Mouse (Mus musculus): ENCODE measurements around the gene Osbpl3. TPM values are rescaled to one million over a fixed set of nuclear protein-coding genes. Genes with fewer than 3 reads are reported as not detected.
A peak's percentile ranks its signal among the peaks of the same experiment; 100 is the strongest.

Osbpl3 gene
- polyA plus RNA-seq, 1 experiment from 2014 or later, result 4.5 TPM

- 86% methylated on average over 10 of the region's 10 CpGs for WGBS
- Histone ChIP-seq H3K27me3 (no peaks in the 10 kb centered on the region), H3K9ac (no peak overlapping the region), H3K4me3 (no peak overlapping the region), H3K4me1 (peaks cover 3% of the 10 kb centered on the region; the same call in 1 of the 2 replicates), H3K4me2 (no peak overlapping the region), H3K27ac (no peak overlapping the region), H3K36me3 (ENCODE audit: poor library complexity, severe bottlenecking) (no peaks in the 10 kb centered on the region), H3K9me3 (replicated peaks) (no peaks in the 10 kb centered on the region)
- no peak for ATAC-seq
These were observed 36.3 kb downstream of the Osbpl3 start for GRCm38 (mm10) chr6:50419518-50420290.

GRCm38 (mm10) chr6:50418951-50419350 is 37.0 kb downstream of the Osbpl3 start:
- H3K27me3 ChIP-seq, result no peaks in the 10 kb centered on the region
- no peak for ATAC-seq
- no peaks in the 10 kb centered on the region for H3K9me3 ChIP-seq (replicated peaks)
- H3K9ac ChIP-seq, result no peak overlapping the region
- H3K4me3 ChIP-seq, result no peak overlapping the region
- no peaks in the 10 kb centered on the region for H3K36me3 ChIP-seq (ENCODE audit: poor library complexity, severe bottlenecking)
- no peak overlapping the region for H3K4me2 ChIP-seq
- 79% methylated on average over 4 of the region's 4 CpGs for WGBS
- peaks cover 9% of the 10 kb centered on the region; the same call in 1 of the 2 replicates for H3K4me1 ChIP-seq
- H3K27ac ChIP-seq, result no peak overlapping the region

GRCm38 (mm10) chr6:50416854-50417253 is 39.1 kb downstream of the Osbpl3 start:
- H3K4me2 ChIP-seq, result no peak overlapping the region
- peaks cover 19% of the 10 kb centered on the region for H3K4me1 ChIP-seq
- WGBS, result 95% methylated on average over 5 of the region's 5 CpGs
- H3K36me3 ChIP-seq (ENCODE audit: poor library complexity, severe bottlenecking), result no peaks in the 10 kb centered on the region
- no peaks in the 10 kb centered on the region for H3K9me3 ChIP-seq (replicated peaks)
- H3K9ac ChIP-seq, result no peak overlapping the region
- H3K4me3 ChIP-seq, result no peak overlapping the region
- no peak overlapping the region for H3K27ac ChIP-seq
- H3K27me3 ChIP-seq, result no peaks in the 10 kb centered on the region
- ATAC-seq, result no peak

- Histone ChIP-seq H3K9me3 (replicated peaks) (no peaks in the 10 kb centered on the region), H3K27me3 (no peaks in the 10 kb centered on the region), H3K27ac (no peak overlapping the region), H3K4me3 (no peak overlapping the region), H3K4me2 (no peak overlapping the region), H3K4me1 (peaks cover 27% of the 10 kb centered on the region), H3K9ac (no peak overlapping the region), H3K36me3 (ENCODE audit: poor library complexity, severe bottlenecking) (no peaks in the 10 kb centered on the region)
- WGBS, result 88% methylated on average over 6 of the region's 6 CpGs
- no peak for ATAC-seq
These were observed 40.6 kb downstream of the Osbpl3 start for GRCm38 (mm10) chr6:50415431-50415830.

GRCm38 (mm10) chr6:50414547-50414946 is 41.5 kb downstream of the Osbpl3 start:
- no peaks in the 10 kb centered on the region for H3K36me3 ChIP-seq (ENCODE audit: poor library complexity, severe bottlenecking)
- H3K27me3 ChIP-seq, result no peaks in the 10 kb centered on the region
- whole genome bisulfite sequencing, result 58% methylated on average over 6 of the region's 6 CpGs
- no peak overlapping the region for H3K9ac ChIP-seq
- no peaks in the 10 kb centered on the region for H3K9me3 ChIP-seq (replicated peaks)
- H3K4me3 ChIP-seq, result no peak overlapping the region
- ATAC-seq, result no peak
- H3K27ac ChIP-seq, result no peak overlapping the region
- no peak overlapping the region for H3K4me2 ChIP-seq
- H3K4me1 ChIP-seq, result peaks cover 27% of the 10 kb centered on the region

GRCm38 (mm10) chr6:50413381-50413780 is 42.6 kb downstream of the Osbpl3 start:
- WGBS, result 94% methylated on average over 1 of the region's 1 CpGs
- no peak overlapping the region for H3K4me3 ChIP-seq
- ATAC-seq, result no peak
- H3K4me1 ChIP-seq, result peaks cover 27% of the 10 kb centered on the region
- H3K27ac ChIP-seq, result no peak overlapping the region
- no peaks in the 10 kb centered on the region for H3K27me3 ChIP-seq
- no peak overlapping the region for H3K9ac ChIP-seq
- no peaks in the 10 kb centered on the region for H3K36me3 ChIP-seq (ENCODE audit: poor library complexity, severe bottlenecking)
- H3K4me2 ChIP-seq, result no peak overlapping the region
- no peaks in the 10 kb centered on the region for H3K9me3 ChIP-seq (replicated peaks)

GRCm38 (mm10) chr6:50412174-50412573 is 43.8 kb downstream of the Osbpl3 start:
- no peak overlapping the region for H3K4me2 ChIP-seq
- H3K9me3 ChIP-seq (replicated peaks), result no peaks in the 10 kb centered on the region
- peak overlapping the region; percentile 44; the same call in 1 of the 2 replicates for H3K27ac ChIP-seq
- H3K9ac ChIP-seq, result no peak overlapping the region
- no peak overlapping the region for H3K4me3 ChIP-seq
- WGBS, result 18% methylated on average over 4 of the region's 4 CpGs
- H3K36me3 ChIP-seq (ENCODE audit: poor library complexity, severe bottlenecking), result no peaks in the 10 kb centered on the region
- no peaks in the 10 kb centered on the region for H3K27me3 ChIP-seq
- peaks cover 27% of the 10 kb centered on the region for H3K4me1 ChIP-seq
- ATAC-seq, result peak; percentile 36; the same call in 1 of the 2 replicates

GRCm38 (mm10) chr6:50404698-50405097 is 51.3 kb downstream of the Osbpl3 start:
- no peak for ATAC-seq
- no peak overlapping the region for H3K9ac ChIP-seq
- H3K4me2 ChIP-seq, result no peak overlapping the region
- H3K36me3 ChIP-seq (ENCODE audit: poor library complexity, severe bottlenecking), result no peaks in the 10 kb centered on the region
- 62% methylated on average over 11 of the region's 11 CpGs for WGBS
- H3K4me3 ChIP-seq, result no peak overlapping the region
- H3K4me1 ChIP-seq, result no peaks in the 10 kb centered on the region
- H3K9me3 ChIP-seq (replicated peaks), result no peaks in the 10 kb centered on the region
- no peaks in the 10 kb centered on the region for H3K27me3 ChIP-seq
- no peak overlapping the region for H3K27ac ChIP-seq

- Histone ChIP-seq H3K27ac (no peak overlapping the region), H3K9ac (no peak overlapping the region), H3K36me3 (ENCODE audit: poor library complexity, severe bottlenecking) (no peaks in the 10 kb centered on the region), H3K9me3 (replicated peaks) (no peaks in the 10 kb centered on the region), H3K4me2 (no peak overlapping the region), H3K4me1 (no peaks in the 10 kb centered on the region), H3K4me3 (no peak overlapping the region), H3K27me3 (no peaks in the 10 kb centered on the region)
- no peak for ATAC-seq
- WGBS, result 83% methylated on average over 4 of the region's 4 CpGs
These were observed 52.5 kb downstream of the Osbpl3 start for GRCm38 (mm10) chr6:50403524-50403923.

- no peak for ATAC-seq
- Histone ChIP-seq H3K4me3 (no peak overlapping the region), H3K27me3 (no peaks in the 10 kb centered on the region), H3K4me2 (no peak overlapping the region), H3K9me3 (replicated peaks) (no peaks in the 10 kb centered on the region), H3K4me1 (no peaks in the 10 kb centered on the region), H3K27ac (no peak overlapping the region), H3K9ac (no peak overlapping the region), H3K36me3 (ENCODE audit: poor library complexity, severe bottlenecking) (no peaks in the 10 kb centered on the region)
- 83% methylated on average over 4 of the region's 4 CpGs for WGBS
These were observed 53.1 kb downstream of the Osbpl3 start for GRCm38 (mm10) chr6:50402872-50403271.

- 85% methylated on average over 6 of the region's 6 CpGs for WGBS
- ATAC-seq, result no peak
These were observed 55.8 kb downstream of the Osbpl3 start for GRCm38 (mm10) chr6:50400234-50400633.

GRCm38 (mm10) chr6:50399427-50400195 is 56.4 kb downstream of the Osbpl3 start:
- no peaks in the 10 kb centered on the region for H3K4me1 ChIP-seq
- WGBS, result 65% methylated on average over 7 of the region's 7 CpGs
- no peaks in the 10 kb centered on the region for H3K9me3 ChIP-seq (replicated peaks)
- H3K27ac ChIP-seq, result no peak overlapping the region
- H3K4me3 ChIP-seq, result no peak overlapping the region
- no peak overlapping the region for H3K9ac ChIP-seq
- no peaks in the 10 kb centered on the region for H3K36me3 ChIP-seq (ENCODE audit: poor library complexity, severe bottlenecking)
- no peak for ATAC-seq
- no peak overlapping the region for H3K4me2 ChIP-seq
- H3K27me3 ChIP-seq, result no peaks in the 10 kb centered on the region

More at GRCm38 (mm10) chr6:50400234-50400633, 55.8 kb downstream of the Osbpl3 start:
- Histone ChIP-seq H3K36me3 (ENCODE audit: poor library complexity, severe bottlenecking) (no peaks in the 10 kb centered on the region), H3K4me2 (no peak overlapping the region), H3K27me3 (no peaks in the 10 kb centered on the region), H3K4me3 (no peak overlapping the region), H3K4me1 (no peaks in the 10 kb centered on the region), H3K9ac (no peak overlapping the region), H3K27ac (no peak overlapping the region), H3K9me3 (replicated peaks) (no peaks in the 10 kb centered on the region)

Measured in forebrain, embryonic 13.5 days (tissue).